ENCODE assay signal across 31 mouse cellular contexts in the genomic region with DNA sequence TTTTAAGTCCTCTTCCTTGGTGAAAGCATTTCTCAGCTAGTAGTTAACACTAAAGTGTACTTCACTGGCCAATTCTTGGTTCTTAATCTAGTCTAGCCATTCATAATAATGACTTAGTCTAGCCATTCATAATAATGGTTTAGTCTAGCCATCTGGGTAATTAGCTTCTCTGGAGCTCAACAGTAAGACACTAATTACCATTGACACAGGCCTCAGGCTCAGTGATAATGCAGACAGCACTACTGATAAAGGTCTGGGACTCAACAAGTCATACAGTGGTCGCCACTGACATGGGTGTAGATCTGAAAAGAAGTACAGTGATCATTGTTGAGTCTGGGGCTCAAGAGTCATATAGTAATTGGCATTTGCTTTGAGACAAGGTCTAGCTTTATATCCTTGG. TPM values are rescaled to one million over a fixed set of nuclear protein-coding genes. Genes with fewer than 3 reads are reported as not detected.
DNase-seq lines count a peak whose midpoint lies in the region; ATAC-seq and TF ChIP-seq lines count a peak whose summit lies in the region.
"Had no signal": no experiment of that assay in that cellular context is flagged by ENCODE, and none has a peak within 500 bp of the region (broad histone marks: within the 10 kb centered on the region; RNA-seq: fewer than 3 reads in every experiment).

No protein-coding gene starts in this region.

- ATAC-seq in kidney, embryonic 14.5 days (ENCODE audit: low FRiP score, low TSS enrichment), result no peak
- ATAC-seq: CD4-positive, CD25-positive, alpha-beta regulatory T cell, adult 4 months; forebrain, embryonic 14.5 days; forebrain, embryonic 16.5 days had no signal

- no peak for TF ChIP-seq EP300 in CH12.LX (IDR thresholded peaks at IDR 0.05; ENCODE audit: low read length)

- in situ Hi-C loops in CH12.LX (cut with MboI; ENCODE audit: low pct_ligation_motif_present, low pct_unique_long_range_greater_than_20kb, low sequenced_read_pairs), result loop anchor here (5.0 to 10.0 kb wide), 2 partner anchors 37 to 70 kb away; partner anchors contain the start of genes Ang and Rnase4

- H3K4me3 ChIP-seq in CH12.LX (replicated peaks in 1 of 3; ENCODE audit: low read depth in 2 of 3, low read length in 2 of 3, poor library complexity in 1 of 3), result no peak overlapping the region
- H3K4me3 ChIP-seq in kidney, embryonic 14.5 days (ENCODE audit: low read length), result no peak overlapping the region
- H3K4me3 ChIP-seq: embryonic facial prominence, embryonic 13.5 days; embryonic facial prominence, embryonic 15.5 days; erythroblast, embryonic 14.5 days; forebrain, embryonic 10.5 days; forebrain, embryonic 12.5 days had no signal

- peaks cover 2% of the 10 kb centered on the region for H3K9me3 ChIP-seq in CH12.LX (replicated peaks; ENCODE audit: low read length)
- H3K9me3 ChIP-seq in kidney, embryonic 14.5 days (ENCODE audit: control insufficient read depth, low read length), result no peaks in the 10 kb centered on the region
- H3K9me3 ChIP-seq: embryonic facial prominence, embryonic 13.5 days; embryonic facial prominence, embryonic 15.5 days; forebrain, embryonic 10.5 days; forebrain, embryonic 12.5 days had no signal

- H3K4me1 ChIP-seq in CH12.LX (ENCODE audit: control insufficient read depth in 1 of 2, insufficient read depth in 2 of 2), result peaks cover 0 to 8% of the 10 kb centered on the region in 2 experiments; a peak in 2 of 4 replicates
- no peaks in the 10 kb centered on the region for H3K4me1 ChIP-seq in kidney, embryonic 14.5 days (ENCODE audit: control insufficient read depth, insufficient read depth, low read length)
- H3K4me1 ChIP-seq: embryonic facial prominence, embryonic 13.5 days; embryonic facial prominence, embryonic 15.5 days; forebrain, embryonic 12.5 days had no signal

- intact Hi-C loops in left cerebral cortex, postnatal 36 days (cut with DNase I), result no loop called here

- dilution Hi-C loops in CH12.LX (cut with MboI; ENCODE audit: extremely low pct_ligation_motif_present, extremely low pct_unique_long_range_greater_than_20kb, low sequenced_read_pairs), result no loop called here

- no peaks in the 10 kb centered on the region for H3K79me2 ChIP-seq in CH12.LX (replicated peaks; ENCODE audit: control insufficient read depth, extremely low read depth, insufficient read depth, poor library complexity, severe bottlenecking)

- no peak overlapping the region for H3K4me2 ChIP-seq in CH12.LX (ENCODE audit: insufficient read depth, low read depth, poor library complexity, severe bottlenecking)
- no peak overlapping the region for H3K4me2 ChIP-seq in kidney, embryonic 14.5 days (replicated peaks; ENCODE audit: low read depth, low read length)
- H3K4me2 ChIP-seq: embryonic facial prominence, embryonic 13.5 days; embryonic facial prominence, embryonic 15.5 days; forebrain, embryonic 12.5 days had no signal

- no peak for TF ChIP-seq CTCF in CH12.LX (conservative IDR thresholded peaks at IDR 0.05 in 1 of 2, IDR thresholded peaks at IDR 0.05 in 1 of 2; ENCODE audit: low read depth in 2 of 2, low read length in 2 of 2)

- H3K36me3 ChIP-seq in CH12.LX (replicated peaks in 1 of 2; ENCODE audit: control insufficient read depth in 1 of 2, insufficient read depth in 1 of 2, low read length in 1 of 2), result no peaks in the 10 kb centered on the region
- no peaks in the 10 kb centered on the region for H3K36me3 ChIP-seq in kidney, embryonic 14.5 days (ENCODE audit: control insufficient read depth, insufficient read depth, low read length)
- H3K36me3 ChIP-seq: embryonic facial prominence, embryonic 13.5 days; embryonic facial prominence, embryonic 15.5 days; forebrain, embryonic 10.5 days; forebrain, embryonic 12.5 days had no signal

- H3K9ac ChIP-seq in CH12.LX (ENCODE audit: insufficient read depth, low read depth), result no peak overlapping the region
- H3K9ac ChIP-seq in kidney, embryonic 14.5 days (ENCODE audit: low read depth, low read length), result no peak overlapping the region
- H3K9ac ChIP-seq: embryonic facial prominence, embryonic 13.5 days; embryonic facial prominence, embryonic 15.5 days; forebrain, embryonic 12.5 days had no signal

- no peaks in the 10 kb centered on the region for H3K27me3 ChIP-seq in CH12.LX (replicated peaks)
- no peaks in the 10 kb centered on the region for H3K27me3 ChIP-seq in kidney, embryonic 14.5 days (ENCODE audit: control insufficient read depth, insufficient read depth, low read length)
- H3K27me3 ChIP-seq: embryonic facial prominence, embryonic 13.5 days; embryonic facial prominence, embryonic 15.5 days; forebrain, embryonic 12.5 days had no signal

- 89% methylated on average over 1 of the region's 1 CpGs for WGBS in kidney, embryonic 14.5 days

- H3K27ac ChIP-seq in CH12.LX (ENCODE audit: insufficient read depth, low read depth), result no peak overlapping the region
- no peak overlapping the region for H3K27ac ChIP-seq in kidney, embryonic 14.5 days (ENCODE audit: low read depth, low read length)
- H3K27ac ChIP-seq: embryonic facial prominence, embryonic 13.5 days; embryonic facial prominence, embryonic 15.5 days; forebrain, embryonic 10.5 days; forebrain, embryonic 12.5 days had no signal

- no peak for DNase-seq in CH12.LX (ENCODE audit: extremely low read depth)
- DNase-seq in retina, adult 2 months (ENCODE audit: low read depth, low spot score), result peak; percentile 32
- DNase-seq in retina, postnatal 1 day, result peak; percentile 75
- DNase-seq in right cerebral cortex, postnatal 14 days, result no peak
- no peak for DNase-seq in left cerebral cortex, postnatal 36 days (ENCODE audit: low spot score in 2 of 2)
- DNase-seq: adrenal gland, adult 2 months; adrenal gland, postnatal 10 days; adrenal gland, postnatal 25 days; B cell, adult 2 months; cerebellum, adult 11 months; cerebellum, adult 18-20 months; cerebellum, adult 8-10 months; cerebellum, adult 9-11 months; cerebellum, postnatal 14 days; cerebellum, postnatal 36 days; embryo, embryonic 11 days had no signal

- TF ChIP-seq POLR2A in CH12.LX (IDR thresholded peaks at IDR 0.05; ENCODE audit: low read depth, low read length), result no peak

- TF ChIP-seq RAD21 in CH12.LX (IDR thresholded peaks at IDR 0.05; ENCODE audit: low read depth, low read length), result no peak

TF ChIP-seq in CH12.LX, 34 proteins besides CTCF, POLR2A, EP300 and RAD21:
- TF ChIP-seq TBP (conservative IDR thresholded peaks at IDR 0.05; ENCODE audit: low read depth, low read length) (peak; percentile 83), NRF1 (IDR thresholded peaks at IDR 0.05; ENCODE audit: low read depth, low read length) (no peak)
TF ChIP-seq in CH12.LX: peak in this region for 1.

RNA-seq across cellular contexts. Expression of gene Rnase9, which starts 16.8 kb away (rescaled TPM):
- total RNA-seq in CH12.LX (2012; rRNA removed) (not detected in 2 replicates), CH12.LX (2014; rRNA removed) (not detected in 2 replicates)
- polyA plus RNA-seq in CH12.LX (2012; ENCODE audit: insufficient read length, low read depth), result not detected in 2 replicates
- 0.35 TPM in 1 of 2 replicates, not detected in the other for polyA plus RNA-seq in kidney, embryonic 14.5 days (2014; fragmentation: Nextera tagmentation; extraction: Ambion mirVana)
- not detected for total RNA-seq in left cerebral cortex, postnatal 36 days (2021)
- total RNA-seq: adrenal gland, adult 2 months; adrenal gland, postnatal 10 days; adrenal gland, postnatal 25 days; adrenal gland, postnatal 4 days; common myeloid progenitor, adult 5-6 weeks; ES-E14; MEL had no signal
- polyA plus RNA-seq: adrenal gland, adult 2 months; brain, embryonic 14.5 days; CD4-positive, CD25-positive, alpha-beta regulatory T cell, adult 4 months; embryonic facial prominence, embryonic 11.5 days; embryonic facial prominence, embryonic 13.5 days; embryonic facial prominence, embryonic 15.5 days; erythroblast, embryonic 14.5 days; forebrain, embryonic 10.5 days; forebrain, embryonic 12.5 days; forebrain, embryonic 14.5 days; forebrain, embryonic 16.5 days had no signal

RNA-seq across cellular contexts. Expression of gene Rnase10, which starts 17.3 kb away (rescaled TPM):
- total RNA-seq in CH12.LX (2012; rRNA removed) (not detected in 2 replicates), CH12.LX (2014; rRNA removed) (not detected in 2 replicates)
- polyA plus RNA-seq in CH12.LX (2012; ENCODE audit: insufficient read length, low read depth), result not detected in 2 replicates
- polyA plus RNA-seq in kidney, embryonic 14.5 days (2014; fragmentation: Nextera tagmentation; extraction: Ambion mirVana), result not detected in 2 replicates
- total RNA-seq in left cerebral cortex, postnatal 36 days (2021), result under 1 TPM; 0.20 to 0.25 TPM
- total RNA-seq: common myeloid progenitor, adult 5-6 weeks; ES-E14; MEL had no signal
- polyA plus RNA-seq: adrenal gland, adult 2 months; brain, embryonic 14.5 days; CD4-positive, CD25-positive, alpha-beta regulatory T cell, adult 4 months; erythroblast, embryonic 14.5 days; forebrain, embryonic 10.5 days; forebrain, embryonic 12.5 days; forebrain, embryonic 14.5 days; forebrain, embryonic 16.5 days had no signal

RNA-seq across cellular contexts. Expression of gene Rnase11, which starts 25.1 kb away (rescaled TPM):
- total RNA-seq in CH12.LX (2012; rRNA removed) (not detected in 2 replicates), CH12.LX (2014; rRNA removed) (not detected in 2 replicates)
- not detected in 2 replicates for polyA plus RNA-seq in CH12.LX (2012; ENCODE audit: insufficient read length, low read depth)
- polyA plus RNA-seq in kidney, embryonic 14.5 days (2014; fragmentation: Nextera tagmentation; extraction: Ambion mirVana), result 1.1 TPM in 1 of 2 replicates, not detected in the other
- not detected for total RNA-seq in left cerebral cortex, postnatal 36 days (2021)
- total RNA-seq: adrenal gland, adult 2 months; adrenal gland, postnatal 10 days; adrenal gland, postnatal 25 days; adrenal gland, postnatal 4 days; common myeloid progenitor, adult 5-6 weeks; ES-E14; MEL had no signal
- polyA plus RNA-seq: adrenal gland, adult 2 months; brain, embryonic 14.5 days; CD4-positive, CD25-positive, alpha-beta regulatory T cell, adult 4 months; embryonic facial prominence, embryonic 11.5 days; embryonic facial prominence, embryonic 13.5 days; embryonic facial prominence, embryonic 15.5 days; erythroblast, embryonic 14.5 days; forebrain, embryonic 10.5 days; forebrain, embryonic 12.5 days; forebrain, embryonic 14.5 days; forebrain, embryonic 16.5 days had no signal

RNA-seq across cellular contexts. Expression of gene Rnase12, which starts 32.6 kb away (rescaled TPM):
- total RNA-seq in CH12.LX (2012; rRNA removed), result 0.38 and 0.55 TPM in 2 replicates
- total RNA-seq in CH12.LX (2014; rRNA removed), result not detected in 2 replicates
- polyA plus RNA-seq in CH12.LX (2012; ENCODE audit: insufficient read length, low read depth), result not detected in 2 replicates
- 16.5 and 18.5 TPM in 2 replicates for polyA plus RNA-seq in kidney, embryonic 14.5 days (2014; fragmentation: Nextera tagmentation; extraction: Ambion mirVana)
- not detected for total RNA-seq in left cerebral cortex, postnatal 36 days (2021)
- total RNA-seq: adrenal gland, adult 2 months; adrenal gland, postnatal 10 days; adrenal gland, postnatal 25 days; common myeloid progenitor, adult 5-6 weeks; MEL had no signal
- polyA plus RNA-seq: adrenal gland, adult 2 months; brain, embryonic 14.5 days; CD4-positive, CD25-positive, alpha-beta regulatory T cell, adult 4 months; embryonic facial prominence, embryonic 11.5 days; embryonic facial prominence, embryonic 13.5 days; erythroblast, embryonic 14.5 days; forebrain, embryonic 10.5 days; forebrain, embryonic 12.5 days; forebrain, embryonic 14.5 days; forebrain, embryonic 16.5 days had no signal

RNA-seq across cellular contexts. Expression of gene Olfr750, which starts 49.4 kb away (rescaled TPM):
- not detected in 2 replicates for total RNA-seq in CH12.LX (2012; rRNA removed)
- not detected in 2 replicates for total RNA-seq in CH12.LX (2014; rRNA removed)
- polyA plus RNA-seq in CH12.LX (2012; ENCODE audit: insufficient read length, low read depth), result not detected in 2 replicates
- polyA plus RNA-seq in kidney, embryonic 14.5 days (2014; fragmentation: Nextera tagmentation; extraction: Ambion mirVana), result not detected in 2 replicates
- not detected for total RNA-seq in left cerebral cortex, postnatal 36 days (2021)
- total RNA-seq: adrenal gland, postnatal 10 days; adrenal gland, postnatal 25 days; adrenal gland, postnatal 4 days; common myeloid progenitor, adult 5-6 weeks; ES-E14; MEL had no signal
- polyA plus RNA-seq: adrenal gland, adult 2 months; brain, embryonic 14.5 days; CD4-positive, CD25-positive, alpha-beta regulatory T cell, adult 4 months; embryonic facial prominence, embryonic 11.5 days; embryonic facial prominence, embryonic 13.5 days; embryonic facial prominence, embryonic 15.5 days; erythroblast, embryonic 14.5 days; forebrain, embryonic 10.5 days; forebrain, embryonic 12.5 days; forebrain, embryonic 14.5 days had no signal

Comparison
In these comparisons a context has a peak if more than half of its experiments do, and no peak if none do; other contexts are left out.
1. DNase-seq: peak in retina, adult 2 months (single experiment) and retina, postnatal 1 day (single experiment); none in CH12.LX (single experiment), right cerebral cortex, postnatal 14 days (single experiment) and left cerebral cortex, postnatal 36 days (0 of 2).